Mouse (Mus musculus): ENCODE measurements around the gene Adipor2. TPM values are rescaled to one million over a fixed set of nuclear protein-coding genes. Genes with fewer than 3 reads are reported as not detected.

Gene Adipor2
- polyA plus RNA-seq, 1 experiment: 38.0 TPM

- Histone ChIP-seq H3K27ac (ENCODE audit: insufficient read depth, low read length) (peak overlapping the region; percentile 75), H3K4me1 (ENCODE audit: control insufficient read depth, insufficient read depth, low read length) (peaks cover 17% of the 10 kb centered on the region), H3K4me3 (ENCODE audit: insufficient read depth, low read length) (no peak overlapping the region)
- TF ChIP-seq POLR2A (IDR thresholded peaks at IDR 0.05; ENCODE audit: extremely low read depth, insufficient read depth, low read length): no peak
- TF ChIP-seq CTCF (IDR thresholded peaks at IDR 0.05; ENCODE audit: extremely low read depth, insufficient read depth, low read length): no peak
These were observed 103.7 kb downstream of the Adipor2 start for GRCm38 (mm10) chr6:119313588-119314375.

GRCm38 (mm10) chr6:119313096-119313495 is 104.4 kb downstream of the Adipor2 start:
- Histone ChIP-seq H3K4me3 (ENCODE audit: insufficient read depth, low read length) (no peak overlapping the region), H3K4me1 (ENCODE audit: control insufficient read depth, insufficient read depth, low read length) (peaks cover 17% of the 10 kb centered on the region), H3K27ac (ENCODE audit: insufficient read depth, low read length) (peak overlapping the region; percentile 54)
- TF ChIP-seq POLR2A (IDR thresholded peaks at IDR 0.05; ENCODE audit: extremely low read depth, insufficient read depth, low read length): no peak
- TF ChIP-seq CTCF (IDR thresholded peaks at IDR 0.05; ENCODE audit: extremely low read depth, insufficient read depth, low read length): no peak

- H3K27ac ChIP-seq (ENCODE audit: insufficient read depth, low read length): no peak overlapping the region
- H3K4me1 ChIP-seq (ENCODE audit: control insufficient read depth, insufficient read depth, low read length): peaks cover 17% of the 10 kb centered on the region
- H3K4me3 ChIP-seq (ENCODE audit: insufficient read depth, low read length): no peak overlapping the region
- TF ChIP-seq CTCF (IDR thresholded peaks at IDR 0.05; ENCODE audit: extremely low read depth, insufficient read depth, low read length) (no peak), POLR2A (IDR thresholded peaks at IDR 0.05; ENCODE audit: extremely low read depth, insufficient read depth, low read length) (no peak)
These were observed 105.1 kb downstream of the Adipor2 start for GRCm38 (mm10) chr6:119312381-119312780.

DNA sequence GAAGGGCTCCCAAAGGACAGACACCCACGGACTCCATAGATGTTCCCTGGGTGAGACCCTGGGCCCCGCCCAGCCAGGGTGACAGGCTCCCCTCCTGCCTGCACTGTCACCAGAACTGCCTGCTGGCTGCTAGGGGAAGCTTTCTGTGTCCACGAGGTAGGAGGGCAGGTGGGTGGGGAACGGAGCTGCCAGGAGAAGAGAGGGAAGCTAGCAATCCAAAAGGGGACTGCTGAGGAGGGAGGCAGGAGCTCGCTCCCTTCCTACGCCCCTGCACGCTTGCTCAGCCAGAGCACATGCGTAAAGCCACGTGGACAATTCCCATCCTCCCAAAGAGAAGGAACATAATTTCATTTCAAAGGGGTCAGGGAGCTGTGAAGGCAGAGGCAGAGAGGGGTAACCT is 107.3 kb downstream of the Adipor2 start:
- Histone ChIP-seq H3K4me1 (ENCODE audit: control insufficient read depth, insufficient read depth, low read length) (peaks cover 16% of the 10 kb centered on the region), H3K4me3 (ENCODE audit: insufficient read depth, low read length) (no peak overlapping the region), H3K27ac (ENCODE audit: insufficient read depth, low read length) (0 out of 2 replicates have a peak overlapping the region, but pooled peaks have one; percentile 11)
- TF ChIP-seq POLR2A (IDR thresholded peaks at IDR 0.05; ENCODE audit: extremely low read depth, insufficient read depth, low read length) (peak; percentile 46; the same call in 1 of the 2 replicates), CTCF (IDR thresholded peaks at IDR 0.05; ENCODE audit: extremely low read depth, insufficient read depth, low read length) (no peak)

- Histone ChIP-seq H3K27ac (ENCODE audit: insufficient read depth, low read length) (no peak overlapping the region), H3K4me1 (ENCODE audit: control insufficient read depth, insufficient read depth, low read length) (peaks cover 3% of the 10 kb centered on the region; the same call in 1 of the 2 replicates), H3K4me3 (ENCODE audit: insufficient read depth, low read length) (no peak overlapping the region)
- no peak for TF ChIP-seq POLR2A (IDR thresholded peaks at IDR 0.05; ENCODE audit: extremely low read depth, insufficient read depth, low read length)
- TF ChIP-seq CTCF (IDR thresholded peaks at IDR 0.05; ENCODE audit: extremely low read depth, insufficient read depth, low read length): no peak
These were observed 109.6 kb downstream of the Adipor2 start for GRCm38 (mm10) chr6:119307867-119308413.

- TF ChIP-seq POLR2A (IDR thresholded peaks at IDR 0.05; ENCODE audit: extremely low read depth, insufficient read depth, low read length): no peak
- Histone ChIP-seq H3K27ac (ENCODE audit: insufficient read depth, low read length) (no peak overlapping the region), H3K4me1 (ENCODE audit: control insufficient read depth, insufficient read depth, low read length) (no peaks in the 10 kb centered on the region), H3K4me3 (ENCODE audit: insufficient read depth, low read length) (no peak overlapping the region)
These were observed 114.2 kb downstream of the Adipor2 start for GRCm38 (mm10) chr6:119303331-119303730.

Other genes starting within 250 kb of the Adipor2 start
- gene Dcp1b, start 242.5 kb downstream of the Adipor2 start, polyA plus RNA-seq (2012; rRNA removed): 26.6 and 27.1 TPM in 2 replicates
- 15.3 and 15.9 TPM in 2 replicates for gene Cacna1c, start 221.3 kb downstream of the Adipor2 start, polyA plus RNA-seq (2012; rRNA removed)
- 2.9 and 3.1 TPM in 2 replicates for gene Cacna2d4, start 181.2 kb downstream of the Adipor2 start, polyA plus RNA-seq (2012; rRNA removed)
- gene Lrtm2, start 86.9 kb downstream of the Adipor2 start, polyA plus RNA-seq (2012; rRNA removed): 49.9 and 50.2 TPM in 2 replicates
- 29.0 and 29.4 TPM in 2 replicates for gene Fbxl14, start 62.0 kb upstream of the Adipor2 start, polyA plus RNA-seq (2012; rRNA removed)
- 1.9 and 2.5 TPM in 2 replicates for gene Wnt5b, start 126.6 kb upstream of the Adipor2 start, polyA plus RNA-seq (2012; rRNA removed)

Data from cortical plate, adult 2 months (tissue).